Mouse (Mus musculus) ES-Bruce4 (cell line): ENCODE measurements around the gene Ppie.

Source experiments
- CTCF ChIP-seq: IDR thresholded peaks from one replicate; pipeline ENCODE4 v1.8.1; 2011; ENCODE audit warnings: low read depth, low read length
- EP300 ChIP-seq: IDR thresholded peaks from 2 replicates; pipeline ENCODE4 v1.6.1; 2011; ENCODE audit warnings: low read depth, low read length; ENCODE audit not compliant: insufficient read depth
- POLR2A ChIP-seq: IDR thresholded peaks from one replicate; pipeline ENCODE4 v1.8.1; 2011; ENCODE audit warnings: low read length; ENCODE audit not compliant: insufficient read depth

DNA sequence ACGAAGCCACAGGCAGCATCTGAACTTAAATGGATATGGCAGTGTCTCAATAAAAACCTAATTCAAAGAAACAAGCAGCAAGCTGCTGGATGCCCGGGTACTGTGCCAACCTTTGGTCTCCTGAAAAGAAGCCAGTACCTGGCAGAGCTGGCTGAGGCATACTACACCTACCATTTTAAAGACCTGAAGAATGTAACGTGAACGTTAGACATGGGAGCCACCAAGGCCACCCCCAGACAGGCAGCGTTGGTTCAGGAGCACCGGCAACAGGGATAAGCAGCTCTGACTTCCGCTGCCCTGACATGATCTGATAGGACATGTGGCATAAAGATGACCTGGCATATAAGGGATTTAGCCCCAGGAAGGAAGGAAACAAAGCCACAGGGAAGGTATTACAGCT lies 13.1 kb downstream of the Ppie start:
- TF ChIP-seq EP300, result no peak
- TF ChIP-seq CTCF, result no peak
- TF ChIP-seq POLR2A, result no peak
